Mouse (Mus musculus): Measurements from ENCODE around the gene Zfp296.

DNA sequence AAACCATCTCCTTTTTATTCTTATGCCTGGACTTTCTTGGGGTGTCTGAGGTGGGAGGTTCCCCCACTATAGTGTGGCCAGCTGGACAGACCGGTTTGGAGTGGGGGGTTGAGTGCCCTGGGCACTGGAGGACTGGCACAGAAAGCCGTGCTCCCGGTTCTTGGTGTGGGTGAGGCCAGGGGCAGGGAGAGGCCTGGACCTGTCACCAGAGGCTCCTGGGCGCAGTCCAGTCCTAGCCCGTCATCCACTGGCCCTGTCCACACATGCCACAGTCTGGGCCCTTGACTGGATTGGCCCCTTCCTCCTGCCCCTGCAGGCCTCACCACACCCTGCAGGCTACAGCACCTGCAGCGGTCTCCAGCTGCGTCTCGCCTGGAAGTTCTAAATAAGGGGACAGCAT is 3.5 kb downstream of the Zfp296 start:
- TF ChIP-seq CTCF (IDR thresholded peaks at IDR 0.05; ENCODE audit: low read depth, low read length): no peak
- no peak for TF ChIP-seq POLR2A (IDR thresholded peaks at IDR 0.05; ENCODE audit: extremely low read depth, insufficient read depth, low read length)

Measured in liver, adult 2 months (tissue).